Mouse (Mus musculus): ENCODE results near the gene Lpp. TPM values are rescaled to one million over a fixed set of nuclear protein-coding genes. Genes with fewer than 3 reads are reported as not detected.

Gene Lpp
- polyA plus RNA-seq, 1 experiment = 9.3 TPM

- WGBS = 41% methylated on average over 18 of the region's 18 CpGs
- DNase-seq (ENCODE audit: low read depth, low spot score) = no peak
These were observed 97.6 kb downstream of the Lpp start for GRCm38 (mm10) chr16:24490751-24491485.

- no peak for DNase-seq (ENCODE audit: low read depth, low spot score)
- 45% methylated on average over 2 of the region's 2 CpGs for WGBS
These were observed 98.1 kb downstream of the Lpp start for GRCm38 (mm10) chr16:24491486-24491758.

- WGBS = 37% methylated on average over 4 of the region's 4 CpGs
- DNase-seq (ENCODE audit: low read depth, low spot score) = no peak
These were observed 99.1 kb downstream of the Lpp start for GRCm38 (mm10) chr16:24492194-24492940.

- DNase-seq (ENCODE audit: low read depth, low spot score) = no peak
- 69% methylated on average over 6 of the region's 6 CpGs for WGBS
These were observed 101.2 kb downstream of the Lpp start for GRCm38 (mm10) chr16:24494531-24494930.

GRCm38 (mm10) chr16:24495461-24495860, 102.2 kb downstream of the Lpp start:
- DNase-seq (ENCODE audit: low read depth, low spot score) = no peak
- WGBS = 82% methylated on average over 4 of the region's 4 CpGs

GRCm38 (mm10) chr16:24496635-24497034, 103.3 kb downstream of the Lpp start:
- no peak for DNase-seq (ENCODE audit: low read depth, low spot score)
- WGBS = 73% methylated on average over 7 of the region's 7 CpGs

- 89% methylated on average over 2 of the region's 2 CpGs for WGBS
- DNase-seq (ENCODE audit: low read depth, low spot score) = no peak
These were observed 104.1 kb downstream of the Lpp start for GRCm38 (mm10) chr16:24497413-24497812.

- 83% methylated on average over 5 of the region's 5 CpGs for WGBS
These were observed 104.9 kb downstream of the Lpp start for GRCm38 (mm10) chr16:24498103-24498659.

GRCm38 (mm10) chr16:24501197-24501596, 107.9 kb downstream of the Lpp start:
- 87% methylated on average over 6 of the region's 6 CpGs for WGBS
- DNase-seq (ENCODE audit: low read depth, low spot score) = no peak

More at GRCm38 (mm10) chr16:24498103-24498659, 104.9 kb downstream of the Lpp start:
- no peak for DNase-seq (ENCODE audit: low read depth, low spot score)

- WGBS = 86% methylated on average over 11 of the region's 11 CpGs
These were observed 108.5 kb downstream of the Lpp start for GRCm38 (mm10) chr16:24501628-24502294.

GRCm38 (mm10) chr16:24502295-24502823, 109.1 kb downstream of the Lpp start:
- WGBS = 79% methylated on average over 3 of the region's 3 CpGs

More at GRCm38 (mm10) chr16:24501628-24502294, 108.5 kb downstream of the Lpp start:
- no peak for DNase-seq (ENCODE audit: low read depth, low spot score)

GRCm38 (mm10) chr16:24504838-24505605, 111.7 kb downstream of the Lpp start:
- WGBS = 24% methylated on average over 7 of the region's 7 CpGs
- no peak for DNase-seq (ENCODE audit: low read depth, low spot score)

More at GRCm38 (mm10) chr16:24502295-24502823, 109.1 kb downstream of the Lpp start:
- no peak for DNase-seq (ENCODE audit: low read depth, low spot score)

GRCm38 (mm10) chr16:24506237-24506636, 112.9 kb downstream of the Lpp start:
- no peak for DNase-seq (ENCODE audit: low read depth, low spot score)
- 97% methylated on average over 2 of the region's 2 CpGs for WGBS

- no peak for DNase-seq (ENCODE audit: low read depth, low spot score)
- 67% methylated on average over 4 of the region's 4 CpGs for WGBS
These were observed 113.4 kb downstream of the Lpp start for GRCm38 (mm10) chr16:24506740-24507139.

GRCm38 (mm10) chr16:24507927-24508540, 114.7 kb downstream of the Lpp start:
- WGBS = 87% methylated on average over 5 of the region's 5 CpGs

GRCm38 (mm10) chr16:24509100-24509812, 115.9 kb downstream of the Lpp start:
- DNase-seq (ENCODE audit: low read depth, low spot score) = no peak
- WGBS = 84% methylated on average over 5 of the region's 5 CpGs

More at GRCm38 (mm10) chr16:24507927-24508540, 114.7 kb downstream of the Lpp start:
- no peak for DNase-seq (ENCODE audit: low read depth, low spot score)

GRCm38 (mm10) chr16:24509813-24510166, 116.5 kb downstream of the Lpp start:
- 66% methylated on average over 1 of the region's 1 CpGs for WGBS
- no peak for DNase-seq (ENCODE audit: low read depth, low spot score)

GRCm38 (mm10) chr16:24513228-24513627, 119.9 kb downstream of the Lpp start:
- 96% methylated on average over 4 of the region's 4 CpGs for WGBS
- no peak for DNase-seq (ENCODE audit: low read depth, low spot score)

Data from large intestine, adult 2 months (tissue).